Mouse (Mus musculus): ENCODE measurements around the gene Cd28. TPM values are rescaled to one million over a fixed set of nuclear protein-coding genes. Genes with fewer than 3 reads are reported as not detected.

Gene Cd28
- polyA plus RNA-seq, 1 experiment: 0.45 TPM

DNA sequence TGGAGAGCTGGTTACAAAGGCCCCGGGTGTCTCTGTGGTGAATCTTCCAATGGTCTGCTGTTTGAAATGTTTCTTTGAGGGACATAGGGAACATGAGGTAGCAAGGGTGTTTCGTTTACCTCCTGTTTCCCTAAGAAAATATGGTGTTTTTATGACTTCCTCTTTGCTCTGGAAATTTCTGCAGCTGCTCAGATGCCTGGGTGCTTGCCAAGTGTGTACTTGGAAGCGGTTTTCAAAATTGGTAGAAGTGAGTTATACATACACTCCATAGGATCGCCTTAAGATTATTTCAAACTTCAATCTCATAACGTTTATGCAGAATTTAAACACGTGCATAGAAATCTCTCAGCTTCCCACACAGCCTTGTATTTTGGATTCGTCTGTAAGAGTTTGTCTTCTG, 29.1 kb downstream of the Cd28 start:
- Histone ChIP-seq H3K4me3 (replicated peaks; ENCODE audit: control insufficient read depth, low read depth, low read length) (no peak overlapping the region), H3K27ac (ENCODE audit: control insufficient read depth, insufficient read depth, low read depth, low read length, poor library complexity) (no peak overlapping the region), H3K4me1 (ENCODE audit: control insufficient read depth, insufficient read depth, low read length) (no peaks in the 10 kb centered on the region)
- WGBS: 2% methylated on average over 7 of the region's 7 CpGs
- TF ChIP-seq POLR2A (IDR thresholded peaks at IDR 0.05; ENCODE audit: borderline replicate concordance, control insufficient read depth, low read depth, low read length) (no peak), CTCF (IDR thresholded peaks at IDR 0.05; ENCODE audit: control insufficient read depth, insufficient read depth, low read length) (no peak)

DNA sequence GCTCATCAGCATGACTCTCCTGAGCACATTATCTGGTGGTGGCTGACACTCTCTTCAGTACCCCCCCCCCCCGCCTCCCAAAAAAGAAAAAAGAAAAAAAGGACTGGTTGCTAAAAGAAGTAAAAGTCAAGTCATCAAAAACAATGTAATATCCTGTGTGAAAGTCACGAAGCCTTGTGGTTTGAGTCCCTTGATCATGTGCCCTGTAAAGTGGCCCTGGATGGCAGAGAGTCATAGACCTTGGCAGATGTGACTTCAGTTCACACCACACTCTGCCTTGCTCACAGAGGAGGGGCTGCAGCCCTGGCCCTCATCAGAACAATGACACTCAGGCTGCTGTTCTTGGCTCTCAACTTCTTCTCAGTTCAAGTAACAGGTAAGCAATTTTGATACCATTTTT, 29.6 kb downstream of the Cd28 start:
- Histone ChIP-seq H3K4me1 (ENCODE audit: control insufficient read depth, insufficient read depth, low read length) (no peaks in the 10 kb centered on the region), H3K27ac (ENCODE audit: control insufficient read depth, insufficient read depth, low read depth, low read length, poor library complexity) (no peak overlapping the region), H3K4me3 (replicated peaks; ENCODE audit: control insufficient read depth, low read depth, low read length) (no peak overlapping the region)
- TF ChIP-seq POLR2A (IDR thresholded peaks at IDR 0.05; ENCODE audit: borderline replicate concordance, control insufficient read depth, low read depth, low read length) (no peak), CTCF (IDR thresholded peaks at IDR 0.05; ENCODE audit: control insufficient read depth, insufficient read depth, low read length) (no peak)
- WGBS: 3% methylated on average over 2 of the region's 2 CpGs

DNA sequence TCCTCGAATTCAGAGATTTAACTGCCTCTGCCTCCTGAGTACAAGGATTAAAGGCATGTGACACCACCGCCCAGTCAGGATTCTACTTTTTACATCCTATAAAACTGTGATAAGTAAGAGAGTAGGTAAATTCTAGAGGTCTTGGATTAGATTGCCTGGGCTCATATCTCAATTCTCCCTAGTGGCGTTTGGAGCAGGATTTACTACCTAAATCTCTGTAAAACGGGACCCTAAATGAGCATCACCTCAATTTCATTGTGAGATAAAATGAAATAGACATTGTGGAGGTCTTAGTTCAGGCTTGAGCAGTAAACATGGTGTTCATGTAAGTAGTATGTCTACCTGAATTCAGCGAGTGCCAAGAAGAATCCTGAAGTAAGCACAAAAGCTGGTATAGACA, 30.3 kb downstream of the Cd28 start:
- WGBS: 72% methylated on average over 5 of the region's 5 CpGs
- no peak overlapping the region for H3K27ac ChIP-seq (ENCODE audit: control insufficient read depth, insufficient read depth, low read depth, low read length, poor library complexity)
- H3K4me1 ChIP-seq (ENCODE audit: control insufficient read depth, insufficient read depth, low read length): no peaks in the 10 kb centered on the region
- H3K4me3 ChIP-seq (replicated peaks; ENCODE audit: control insufficient read depth, low read depth, low read length): no peak overlapping the region
- no peak for TF ChIP-seq CTCF (IDR thresholded peaks at IDR 0.05; ENCODE audit: control insufficient read depth, insufficient read depth, low read length)
- no peak for TF ChIP-seq POLR2A (IDR thresholded peaks at IDR 0.05; ENCODE audit: borderline replicate concordance, control insufficient read depth, low read depth, low read length)

DNA sequence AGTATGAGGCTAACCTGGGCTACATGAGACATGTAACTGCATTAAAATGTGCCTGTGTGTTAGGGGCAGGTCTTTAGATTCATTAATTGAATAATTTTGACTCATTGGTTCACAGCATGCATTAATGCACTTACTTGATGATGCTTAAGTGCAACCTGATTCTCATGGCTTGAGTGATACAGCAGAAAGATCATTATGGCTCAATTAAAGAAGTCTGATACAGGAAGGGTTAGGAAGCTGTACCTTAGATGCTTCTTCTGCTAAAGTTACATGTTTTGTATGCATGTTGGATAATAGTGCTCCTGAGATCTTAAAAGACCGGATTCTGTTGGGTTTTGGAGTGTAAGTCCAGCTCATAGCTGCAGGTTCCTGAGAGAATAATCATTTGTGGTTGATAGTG, 31.7 kb downstream of the Cd28 start:
- no peak overlapping the region for H3K4me3 ChIP-seq (replicated peaks; ENCODE audit: control insufficient read depth, low read depth, low read length)
- no peak for TF ChIP-seq POLR2A (IDR thresholded peaks at IDR 0.05; ENCODE audit: borderline replicate concordance, control insufficient read depth, low read depth, low read length)
- no peak for TF ChIP-seq CTCF (IDR thresholded peaks at IDR 0.05; ENCODE audit: control insufficient read depth, insufficient read depth, low read length)

DNA sequence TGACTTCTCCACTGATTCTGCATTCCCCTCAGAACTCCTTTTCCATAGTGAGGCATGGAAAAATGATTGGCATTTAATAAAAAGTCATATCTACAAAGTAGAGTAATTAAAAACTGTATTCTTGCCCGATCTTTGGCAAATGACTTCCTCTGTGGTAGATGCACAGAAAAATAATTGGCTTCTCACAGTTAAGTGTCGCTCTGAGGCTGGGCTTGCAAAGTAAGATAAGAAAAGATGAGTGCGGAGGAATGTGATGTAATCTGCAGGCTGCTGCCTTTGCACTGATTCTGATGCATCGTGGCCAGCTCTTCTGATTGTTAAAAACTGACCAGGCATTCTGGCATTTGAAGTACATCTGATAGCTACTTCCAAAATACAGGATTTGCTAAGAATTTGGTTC, 32.3 kb downstream of the Cd28 start:
- TF ChIP-seq CTCF (IDR thresholded peaks at IDR 0.05; ENCODE audit: control insufficient read depth, insufficient read depth, low read length) (no peak), POLR2A (IDR thresholded peaks at IDR 0.05; ENCODE audit: borderline replicate concordance, control insufficient read depth, low read depth, low read length) (no peak)
- WGBS: 17% methylated on average over 4 of the region's 4 CpGs
- Histone ChIP-seq H3K4me1 (ENCODE audit: control insufficient read depth, insufficient read depth, low read length) (no peaks in the 10 kb centered on the region), H3K4me3 (replicated peaks; ENCODE audit: control insufficient read depth, low read depth, low read length) (no peak overlapping the region), H3K27ac (ENCODE audit: control insufficient read depth, insufficient read depth, low read depth, low read length, poor library complexity) (no peak overlapping the region)

More for the DNA sequence above, 31.7 kb downstream of the Cd28 start:
- Histone ChIP-seq H3K4me1 (ENCODE audit: control insufficient read depth, insufficient read depth, low read length) (no peaks in the 10 kb centered on the region), H3K27ac (ENCODE audit: control insufficient read depth, insufficient read depth, low read depth, low read length, poor library complexity) (no peak overlapping the region)
- WGBS: 86% methylated on average over 1 of the region's 1 CpGs

DNA sequence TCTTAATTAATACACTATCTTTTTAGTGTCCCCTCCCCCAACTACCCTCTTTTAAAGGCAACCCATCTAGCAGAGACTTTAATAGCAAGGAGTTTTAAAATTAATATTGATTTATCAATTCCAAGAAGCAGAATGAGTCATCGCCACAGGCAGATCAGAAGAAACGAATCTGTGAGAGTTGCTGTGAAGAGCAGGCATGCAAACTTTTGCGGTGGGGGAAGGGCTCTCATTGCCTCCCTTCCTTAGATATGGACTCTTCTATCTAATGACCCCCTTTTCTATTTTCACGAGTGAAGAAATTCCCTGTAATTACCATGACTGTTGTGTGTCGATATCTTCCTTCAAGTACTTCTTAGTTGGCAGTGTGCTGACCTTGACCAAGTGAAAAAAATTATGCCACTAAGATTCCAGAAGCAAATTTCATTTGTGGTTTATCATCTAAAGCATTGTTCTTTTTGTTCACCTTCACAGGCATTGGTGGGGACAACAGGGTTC, 32.8 kb downstream of the Cd28 start:
- Histone ChIP-seq H3K27ac (ENCODE audit: control insufficient read depth, insufficient read depth, low read depth, low read length, poor library complexity) (no peak overlapping the region), H3K4me3 (replicated peaks; ENCODE audit: control insufficient read depth, low read depth, low read length) (no peak overlapping the region), H3K4me1 (ENCODE audit: control insufficient read depth, insufficient read depth, low read length) (no peaks in the 10 kb centered on the region)
- 64% methylated on average over 5 of the region's 5 CpGs for WGBS
- no peak for TF ChIP-seq CTCF (IDR thresholded peaks at IDR 0.05; ENCODE audit: control insufficient read depth, insufficient read depth, low read length)

DNA sequence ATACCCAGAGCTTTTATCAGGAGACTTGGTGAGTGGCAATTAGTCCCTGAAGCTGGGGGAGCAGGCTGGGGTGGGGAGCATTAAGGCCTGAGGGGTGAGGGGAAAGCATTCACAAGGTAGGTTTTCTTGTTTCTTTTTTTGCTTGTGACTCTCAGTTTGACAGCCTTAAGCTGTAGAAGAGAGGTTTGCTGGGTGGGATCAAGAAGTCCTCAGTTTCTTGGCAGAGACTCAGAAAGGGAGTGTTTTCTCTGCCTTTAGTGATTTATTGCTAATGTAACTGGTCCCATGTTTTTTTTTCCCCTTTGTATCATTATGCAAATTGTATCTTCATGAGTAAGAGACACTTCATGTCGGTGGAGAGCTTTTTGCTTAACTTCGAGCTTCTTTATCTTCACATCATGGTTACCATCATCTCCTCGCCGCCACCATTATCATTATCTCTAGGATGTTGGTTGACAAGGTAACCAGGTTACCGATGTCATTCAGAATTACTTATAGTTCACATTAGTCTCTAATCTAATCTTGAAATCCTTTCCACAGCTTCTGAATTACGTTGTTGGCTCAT, 33.7 kb downstream of the Cd28 start:
- TF ChIP-seq CTCF (IDR thresholded peaks at IDR 0.05; ENCODE audit: control insufficient read depth, insufficient read depth, low read length): no peak
- no peak for TF ChIP-seq POLR2A (IDR thresholded peaks at IDR 0.05; ENCODE audit: borderline replicate concordance, control insufficient read depth, low read depth, low read length)
- 78% methylated on average over 6 of the region's 6 CpGs for WGBS
- H3K27ac ChIP-seq (ENCODE audit: control insufficient read depth, insufficient read depth, low read depth, low read length, poor library complexity): no peak overlapping the region
- no peak overlapping the region for H3K4me3 ChIP-seq (replicated peaks; ENCODE audit: control insufficient read depth, low read depth, low read length)
- H3K4me1 ChIP-seq (ENCODE audit: control insufficient read depth, insufficient read depth, low read length): no peaks in the 10 kb centered on the region

DNA sequence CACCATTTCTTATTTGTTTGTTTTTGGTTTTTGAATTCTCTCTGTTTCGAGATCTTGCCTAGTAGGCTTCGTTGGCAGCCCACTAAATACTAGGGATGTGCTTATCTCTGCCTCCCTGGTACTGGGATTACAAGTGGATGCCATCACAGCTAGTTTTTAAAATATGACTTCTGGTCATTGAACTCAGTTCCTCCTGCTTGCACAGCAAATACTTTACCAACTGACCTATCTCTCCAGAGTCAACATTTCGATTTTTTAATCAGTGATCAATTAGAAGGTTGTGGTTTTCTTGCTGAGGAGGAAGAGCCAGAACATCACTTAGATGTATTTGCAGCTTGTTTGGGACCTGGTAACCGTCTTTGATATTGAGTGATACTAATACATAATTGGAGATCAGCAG, 34.4 kb downstream of the Cd28 start:
- WGBS: 80% methylated on average over 4 of the region's 4 CpGs
- no peak for TF ChIP-seq POLR2A (IDR thresholded peaks at IDR 0.05; ENCODE audit: borderline replicate concordance, control insufficient read depth, low read depth, low read length)
- TF ChIP-seq CTCF (IDR thresholded peaks at IDR 0.05; ENCODE audit: control insufficient read depth, insufficient read depth, low read length): no peak
- no peak overlapping the region for H3K27ac ChIP-seq (ENCODE audit: control insufficient read depth, insufficient read depth, low read depth, low read length, poor library complexity)
- H3K4me3 ChIP-seq (replicated peaks; ENCODE audit: control insufficient read depth, low read depth, low read length): no peak overlapping the region
- H3K4me1 ChIP-seq (ENCODE audit: control insufficient read depth, insufficient read depth, low read length): no peaks in the 10 kb centered on the region

DNA sequence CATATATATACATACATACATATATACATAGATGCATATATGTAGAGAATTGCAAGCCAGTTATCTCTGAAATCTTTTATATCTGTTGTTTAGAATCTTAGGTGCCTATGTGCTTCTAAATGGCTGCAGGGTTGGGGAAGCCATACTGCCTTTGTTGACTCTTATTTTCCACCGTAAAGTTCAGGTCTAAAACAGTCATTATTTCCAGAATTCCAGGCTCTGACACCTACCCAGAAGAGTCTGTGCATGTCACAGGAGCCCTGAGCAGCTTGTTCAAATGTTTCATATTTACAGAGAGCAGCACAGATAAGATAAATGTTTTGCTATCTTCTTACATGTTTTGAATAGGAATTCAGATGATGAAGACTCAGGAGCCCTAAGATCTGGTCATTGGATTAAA, 36.4 kb downstream of the Cd28 start:
- WGBS: 94% methylated on average over 1 of the region's 1 CpGs
- Histone ChIP-seq H3K4me1 (ENCODE audit: control insufficient read depth, insufficient read depth, low read length) (no peaks in the 10 kb centered on the region), H3K27ac (ENCODE audit: control insufficient read depth, insufficient read depth, low read depth, low read length, poor library complexity) (no peak overlapping the region), H3K4me3 (replicated peaks; ENCODE audit: control insufficient read depth, low read depth, low read length) (no peak overlapping the region)
- no peak for TF ChIP-seq POLR2A (IDR thresholded peaks at IDR 0.05; ENCODE audit: borderline replicate concordance, control insufficient read depth, low read depth, low read length)
- TF ChIP-seq CTCF (IDR thresholded peaks at IDR 0.05; ENCODE audit: control insufficient read depth, insufficient read depth, low read length): no peak

All from bone marrow, adult 2 months (tissue).